Mouse (Mus musculus) left cerebral cortex, postnatal 25 days (tissue): ENCODE measurements at regions not wholly inside any gene's neighbourhood (a gene's known extent, or its start where the extent isn't known, plus 50 kb on each side); places are given as distances from the start of the nearest gene placed in this dataset.

Source experiments
- DNase-seq, 2 experiments: peaks; one replicate each; pipeline ENCODE4 v3.0.0; 2022; ENCODE audit warnings: low spot score in 2 of 2, mixed read lengths in 1 of 2
- intact Hi-C: fragments of 180-260 bp; cut with DNase I; formaldehyde crosslinking; loops from one replicate; pipeline ENCODE4 v1.15.1; 2025

- DNase-seq: no peak
- intact Hi-C loops: no loop called here
These were observed 214.0 kb upstream of the A1bg start for GRCm38 (mm10) chr15:61136781-61137180.

DNA sequence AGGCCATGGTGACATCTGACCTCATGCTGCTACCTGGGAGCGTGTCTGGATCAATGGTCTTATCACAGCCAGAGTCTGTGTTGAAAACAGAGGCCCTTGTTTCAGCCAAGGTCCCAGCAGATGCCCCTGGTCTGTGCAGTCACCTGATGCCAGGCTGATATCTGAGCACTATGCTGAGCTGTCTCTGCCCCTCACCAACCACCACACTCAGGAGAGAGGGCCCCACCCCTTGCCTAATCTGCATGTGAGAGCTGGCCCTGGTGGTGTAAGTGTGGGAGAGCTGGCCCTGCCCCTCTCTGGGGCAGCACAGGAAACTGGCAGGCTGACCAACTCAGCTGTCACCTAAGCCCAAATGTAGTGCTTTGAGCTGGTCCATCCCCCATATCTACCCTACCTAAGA lies 210.5 kb upstream of the A1bg start:
- intact Hi-C loops: no loop called here

DNA sequence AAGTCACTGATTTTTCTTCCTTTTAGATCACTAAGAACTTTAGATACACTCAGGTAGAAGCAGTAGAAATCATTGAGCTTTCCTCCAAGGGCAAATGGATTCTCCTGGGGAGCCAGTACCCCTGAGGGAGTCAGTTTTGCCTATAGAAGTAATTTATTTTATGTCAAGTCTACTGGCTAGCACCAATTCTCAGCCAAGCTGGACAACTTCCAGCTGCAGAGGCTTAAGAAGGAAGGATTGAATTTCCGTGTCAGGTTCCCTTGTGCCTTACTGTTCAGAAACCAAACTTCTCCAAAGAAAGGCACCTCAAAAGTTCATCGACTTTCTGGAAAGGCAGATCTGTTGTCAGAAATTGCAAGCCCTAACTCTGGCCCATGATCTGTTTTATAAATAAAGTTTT lies 205.2 kb upstream of the A1bg start:
- no peak for DNase-seq
- intact Hi-C loops: no loop called here

More for the DNA sequence above, 210.5 kb upstream of the A1bg start:
- DNase-seq: no peak

GRCm38 (mm10) chr15:61127130-61127529 lies 204.3 kb upstream of the A1bg start:
- no peak for DNase-seq
- intact Hi-C loops: no loop called here

DNA sequence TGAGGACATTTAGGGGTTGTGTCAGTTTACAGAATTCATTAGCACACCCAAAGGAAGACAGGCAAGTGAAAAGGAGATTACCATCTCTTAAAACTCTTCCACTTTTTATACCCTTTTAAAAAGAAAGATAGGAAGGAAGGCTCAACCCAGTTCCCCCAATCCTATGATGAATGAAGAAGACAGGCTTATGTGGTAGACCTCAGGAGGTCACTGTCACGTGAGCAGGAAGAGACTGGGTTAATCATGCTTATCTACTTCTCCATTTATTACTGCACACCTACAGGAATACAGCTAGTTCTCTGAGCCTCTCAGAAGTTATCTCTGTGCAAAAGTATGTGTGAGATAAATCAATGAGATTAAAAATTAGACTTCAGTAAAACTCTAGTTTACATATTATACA lies 194.1 kb upstream of the A1bg start:
- intact Hi-C loops: no loop called here
- no peak for DNase-seq

GRCm38 (mm10) chr15:61109429-61110128 lies 186.8 kb upstream of the A1bg start:
- intact Hi-C loops: no loop called here
- peak in 1 of 2 experiments; percentile 43 for DNase-seq

DNA sequence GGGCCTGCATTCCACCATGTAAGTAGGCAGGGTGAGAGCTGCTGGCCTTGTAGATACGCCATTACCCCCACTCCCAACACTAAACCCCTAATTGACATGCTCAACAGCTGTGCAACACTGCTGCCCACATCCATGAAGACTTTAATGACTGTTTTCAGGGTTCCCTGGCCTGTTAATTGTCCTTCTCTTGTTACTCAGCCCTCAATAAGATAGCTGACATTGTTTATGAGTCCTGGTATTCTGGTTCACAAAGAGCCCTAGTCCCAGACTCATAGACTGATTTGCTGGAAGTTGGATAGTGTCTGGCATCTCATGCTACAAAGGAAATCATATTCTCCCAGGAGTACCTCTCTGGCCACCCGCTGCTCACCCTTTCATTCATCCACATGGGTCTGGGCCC lies 186.1 kb upstream of the A1bg start:
- no peak for DNase-seq
- intact Hi-C loops: no loop called here

DNA sequence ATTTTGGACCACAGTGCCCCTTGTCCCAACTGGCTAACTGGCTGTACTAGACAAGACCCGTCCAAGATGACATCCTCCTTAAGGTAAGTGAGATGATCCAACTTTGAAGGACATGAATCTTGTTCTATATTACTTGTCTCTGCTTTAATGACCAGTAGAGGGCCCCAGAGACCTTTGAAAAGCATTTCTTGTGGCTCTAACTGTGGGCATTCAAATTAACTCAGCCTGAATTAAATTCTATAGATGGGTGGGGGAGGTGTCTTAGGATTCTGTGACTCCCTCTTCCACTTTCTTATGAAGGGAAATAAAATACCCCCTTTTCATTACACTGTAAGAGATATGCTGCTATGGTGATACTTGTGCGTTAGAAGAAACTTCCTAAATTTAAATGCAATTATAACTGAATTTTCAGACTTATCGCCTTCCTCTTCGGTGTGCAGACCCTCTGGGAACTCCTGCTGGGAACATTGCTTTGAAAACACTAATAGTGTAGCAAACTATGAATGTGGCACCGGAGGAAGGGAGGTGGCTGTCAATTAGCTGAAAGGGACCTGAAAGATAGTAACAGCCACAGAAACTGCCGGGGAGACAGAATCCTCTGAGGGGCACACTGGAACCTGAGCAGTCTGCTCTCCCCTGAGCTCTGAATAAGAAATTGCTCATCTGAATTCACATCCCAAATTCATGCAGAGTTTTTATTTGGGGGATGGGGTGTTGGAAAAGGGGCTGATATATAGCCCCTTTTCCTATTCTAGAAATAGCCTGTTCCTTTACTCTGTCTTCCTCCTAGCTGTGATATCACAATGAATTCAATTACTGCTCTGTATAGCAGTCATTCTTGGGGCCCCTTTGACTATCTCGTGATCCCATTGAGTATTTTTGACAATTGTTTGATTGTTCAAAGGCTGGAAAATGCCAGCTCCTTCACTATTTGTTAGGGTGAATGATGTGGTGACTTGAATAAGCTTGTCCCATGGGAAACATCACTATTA lies 179.9 kb upstream of the A1bg start:
- peak; percentile 56 to 77 for DNase-seq
- intact Hi-C loops: no loop called here

- intact Hi-C loops: no loop called here
- no peak for DNase-seq
These were observed 178.0 kb upstream of the A1bg start for GRCm38 (mm10) chr15:61100807-61101206.

- DNase-seq: no peak
- intact Hi-C loops: loop anchor here (5.0 kb wide), 2 partner anchors 277 to 1192 kb away; no protein-coding TSS in a partner anchor
These were observed 176.2 kb upstream of the A1bg start for GRCm38 (mm10) chr15:61098968-61099367.

DNA sequence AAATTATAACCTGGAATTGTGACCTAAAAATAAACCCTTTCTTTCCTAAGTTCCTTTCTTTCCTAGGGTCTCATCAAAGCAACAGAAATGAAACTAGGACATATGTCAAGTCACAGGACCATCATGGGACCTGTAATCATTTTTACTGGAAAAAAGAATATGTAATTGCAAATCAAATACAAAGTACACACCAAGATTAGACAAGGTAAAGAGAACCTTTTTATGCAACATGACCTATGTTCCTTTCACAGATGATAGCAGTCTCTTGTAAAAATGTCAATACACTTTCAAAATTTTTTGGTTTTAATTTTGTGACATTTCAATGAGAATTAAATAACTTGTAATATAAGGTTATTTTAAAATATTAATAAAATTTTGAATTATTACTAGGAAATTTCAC lies 175.7 kb upstream of the A1bg start:
- no peak for DNase-seq
- intact Hi-C loops: loop anchor here (5.0 kb wide), 2 partner anchors 276 to 1191 kb away; no protein-coding TSS in a partner anchor

DNA sequence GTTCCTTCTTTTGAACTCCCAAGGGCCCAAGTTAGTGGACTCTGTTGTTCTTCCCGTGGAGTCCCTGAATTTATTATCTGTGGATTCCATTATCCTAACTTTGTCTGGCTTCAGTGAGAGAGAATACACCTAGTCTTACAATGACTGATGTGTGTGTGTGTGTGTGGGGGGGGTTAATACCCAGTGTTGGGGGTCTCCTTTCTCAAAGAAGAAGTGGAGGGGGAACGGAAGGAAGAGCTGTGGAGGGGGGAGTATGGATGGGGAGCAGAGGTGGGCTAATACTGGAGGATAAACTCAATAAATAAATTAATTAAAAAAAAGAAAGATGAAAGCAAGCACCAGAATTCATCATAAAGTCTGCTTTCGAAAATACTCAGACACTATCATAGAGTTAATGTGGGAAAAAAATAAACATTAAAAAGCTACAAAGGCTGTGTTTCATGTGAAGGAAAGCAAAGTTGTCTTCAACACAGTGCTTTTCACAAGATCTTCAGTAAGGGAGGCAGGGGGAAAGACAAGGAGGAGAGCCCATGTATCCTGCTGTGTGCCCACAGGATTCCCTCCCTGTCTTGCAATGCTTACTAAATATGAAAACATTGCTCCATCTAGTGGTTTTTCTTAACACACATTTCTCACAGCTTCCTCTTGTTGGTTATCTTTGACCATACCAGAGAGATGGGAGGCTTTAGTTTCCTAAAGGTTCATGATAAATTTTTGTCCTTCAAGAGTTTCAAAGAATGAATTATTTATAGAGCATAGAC lies 173.4 kb upstream of the A1bg start:
- peak in 1 of 2 experiments; percentile 42 for DNase-seq

DNA sequence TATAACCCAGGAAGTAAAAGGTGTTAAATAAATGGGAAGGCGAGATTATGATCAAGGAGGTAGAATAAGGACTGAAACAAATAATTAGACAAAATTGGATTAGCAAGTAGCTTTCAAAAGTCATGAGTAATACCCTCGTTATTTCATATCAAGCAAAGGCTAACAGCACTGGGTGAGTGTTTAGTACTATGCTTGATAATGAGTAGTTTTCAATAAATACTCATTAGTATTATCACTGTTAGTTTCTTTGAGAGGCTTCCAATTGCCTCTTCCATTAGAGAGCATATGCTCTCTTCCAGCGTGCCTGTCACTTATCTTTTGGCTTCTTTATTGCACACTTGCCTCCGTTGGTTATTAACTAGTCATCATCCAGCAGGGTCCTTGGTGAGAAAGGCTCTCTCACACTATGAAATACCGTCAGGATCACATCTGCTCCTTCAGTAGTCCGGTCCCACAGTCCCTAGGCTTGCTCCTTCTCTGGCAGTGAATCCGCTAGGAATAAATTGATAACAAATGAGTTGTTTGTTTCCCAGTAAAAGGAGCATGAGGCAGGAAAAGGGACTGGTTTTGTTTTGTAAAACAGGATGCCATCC lies 132.3 kb upstream of the A1bg start:
- intact Hi-C loops: no loop called here
- DNase-seq: no peak

More for the DNA sequence above, 173.4 kb upstream of the A1bg start:
- intact Hi-C loops: loop anchor here (2.0 to 5.0 kb wide), 5 partner anchors 274 to 1219 kb away; no protein-coding TSS in a partner anchor

DNA sequence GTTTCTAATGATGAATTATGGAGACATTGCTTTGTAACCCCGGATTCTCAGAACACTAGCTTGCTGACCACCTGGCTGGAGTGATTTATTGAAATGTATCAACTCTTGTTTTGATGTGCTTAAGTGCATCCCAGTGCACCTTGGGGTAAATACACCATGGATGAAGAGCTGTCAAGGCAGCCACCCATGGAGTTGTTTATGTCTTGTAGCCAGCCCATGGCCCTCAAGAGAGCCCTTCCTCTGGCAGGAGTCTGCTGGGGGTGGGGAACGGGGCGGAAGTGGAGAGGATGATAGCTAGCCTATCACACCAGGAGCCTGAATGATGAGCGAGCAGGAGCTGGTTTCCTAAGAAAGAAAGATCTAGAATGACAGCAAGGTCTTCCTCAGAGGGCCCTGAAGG lies 128.6 kb upstream of the A1bg start:
- intact Hi-C loops: no loop called here
- DNase-seq: no peak

DNA sequence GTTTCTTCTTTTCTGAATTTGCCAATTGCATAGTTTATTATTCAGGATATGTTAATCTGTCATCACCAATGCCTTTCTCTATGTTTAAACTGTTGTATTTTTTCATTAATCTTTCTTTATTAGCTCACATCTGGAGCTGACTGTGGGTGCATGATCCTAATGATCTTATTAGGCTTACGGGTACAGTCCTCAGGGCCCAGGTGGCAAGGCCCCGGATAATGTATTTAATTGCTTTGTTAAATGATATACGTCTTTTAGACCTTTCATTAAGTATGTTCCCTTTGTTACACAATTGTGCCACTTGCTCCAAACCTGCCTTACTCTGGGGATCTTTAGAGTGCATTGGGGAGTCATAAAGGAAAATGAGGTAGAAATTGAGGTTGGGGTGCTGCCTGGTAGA lies 86.7 kb upstream of the A1bg start:
- DNase-seq: no peak
- intact Hi-C loops: no loop called here

- DNase-seq: no peak
These were observed 84.7 kb upstream of the A1bg start for GRCm38 (mm10) chr15:61007461-61008059.

GRCm38 (mm10) chr15:61006608-61007007 lies 83.8 kb upstream of the A1bg start:
- intact Hi-C loops: no loop called here
- DNase-seq: no peak

More at GRCm38 (mm10) chr15:61007461-61008059, 84.7 kb upstream of the A1bg start:
- intact Hi-C loops: no loop called here

- DNase-seq: no peak
- intact Hi-C loops: no loop called here
These were observed 71.3 kb upstream of the A1bg start for GRCm38 (mm10) chr15:60993971-60994690.
